Mouse (Mus musculus) layer of hippocampus, adult 2 months (tissue): ENCODE results near the gene Cryzl1. TPM values are rescaled to one million over a fixed set of nuclear protein-coding genes. Genes with fewer than 3 reads are reported as not detected.
"Not testable (repeated sequence)": the region's sequence is repeated elsewhere in the genome, so short reads cannot be mapped to it uniquely, and the experiment has no call there.

Source experiments
- DNase-seq, 2 experiments: peaks; one replicate each; pipeline ENCODE4 v3.0.0; 2022; ENCODE audit warnings: low spot score in 2 of 2
- H3K27ac ChIP-seq: fragments of 200-600 bp; 2 replicates; pipeline ENCODE4 v1.8.1; 2022
- H3K4me3 ChIP-seq: fragments of 200-600 bp; 2 replicates; pipeline ENCODE4 v1.8.1; 2022; ENCODE audit warnings: mild to moderate bottlenecking
- CTCF ChIP-seq: fragments of 200-600 bp; conservative IDR thresholded peaks from 2 replicates; pipeline ENCODE4 v1.8.1; 2022; ENCODE audit warnings: antibody characterized with exemption, mild to moderate bottlenecking, moderate library complexity
- total RNA-seq, 2 experiments: library from RNA; stranded (reverse); gene quantifications; 2 replicates each; pipeline ENCODE4 v1.2.3; 2021

The Cryzl1 gene
- total RNA-seq, 2 experiments from 2014 or later = 104 to 111 TPM

GRCm38 (mm10) chr16:91661397-91661796, 67.4 kb downstream of the Cryzl1 start:
- DNase-seq = no peak
- Histone ChIP-seq H3K27ac (no peak overlapping the region), H3K4me3 (no peak overlapping the region)
- no peak for TF ChIP-seq CTCF

GRCm38 (mm10) chr16:91659798-91660197, 69.0 kb downstream of the Cryzl1 start:
- H3K27ac ChIP-seq = no peak overlapping the region
- H3K4me3 ChIP-seq = no peak overlapping the region
- TF ChIP-seq CTCF = no peak
- no peak for DNase-seq

- no peak for DNase-seq
- H3K4me3 ChIP-seq = no peak overlapping the region
- TF ChIP-seq CTCF = no peak
- H3K27ac ChIP-seq = no peak overlapping the region
Measured at GRCm38 (mm10) chr16:91658471-91658870, 70.3 kb downstream of the Cryzl1 start.

GRCm38 (mm10) chr16:91657285-91657684, 71.5 kb downstream of the Cryzl1 start:
- Histone ChIP-seq H3K4me3 (no peak overlapping the region), H3K27ac (no peak overlapping the region)
- no peak for TF ChIP-seq CTCF
- DNase-seq = no peak

GRCm38 (mm10) chr16:91655285-91655684, 73.5 kb downstream of the Cryzl1 start:
- no peak for DNase-seq
- no peak overlapping the region for H3K27ac ChIP-seq
- no peak for TF ChIP-seq CTCF
- H3K4me3 ChIP-seq = no peak overlapping the region

- Histone ChIP-seq H3K27ac (no peak overlapping the region), H3K4me3 (no peak overlapping the region)
- no peak for TF ChIP-seq CTCF
- no peak for DNase-seq
Measured at GRCm38 (mm10) chr16:91652191-91652590, 76.6 kb downstream of the Cryzl1 start.

- no peak for TF ChIP-seq CTCF
- no peak for DNase-seq
- H3K4me3 ChIP-seq = no peak overlapping the region; the same call in 1 of the 2 replicates
- H3K27ac ChIP-seq = no peak overlapping the region
Measured at GRCm38 (mm10) chr16:91649781-91650180, 79.0 kb downstream of the Cryzl1 start.

GRCm38 (mm10) chr16:91649246-91649645, 79.5 kb downstream of the Cryzl1 start:
- TF ChIP-seq CTCF = no peak
- no peak for DNase-seq
- no peak overlapping the region for H3K27ac ChIP-seq
- H3K4me3 ChIP-seq = peak overlapping the region; percentile 78

GRCm38 (mm10) chr16:91648220-91648550, 80.6 kb downstream of the Cryzl1 start:
- H3K4me3 ChIP-seq = peak overlapping the region; percentile 78
- H3K27ac ChIP-seq = peak overlapping the region; percentile 99
- TF ChIP-seq CTCF = no peak
- peak; percentile 55 to 76 for DNase-seq

- DNase-seq = peak; percentile 97 to 98
- Histone ChIP-seq H3K4me3 (peak within 1 kb of the TSS; percentile 78), H3K27ac (peak within 1 kb of the TSS; percentile 99)
- no peak for TF ChIP-seq CTCF
Measured at GRCm38 (mm10) chr16:91647461-91648219, 81.1 kb downstream of the Cryzl1 start, which contains the start of gene Son. TSS of gene Son (plus strand) at chr16:91647506.

- TF ChIP-seq CTCF = no peak
- Histone ChIP-seq H3K4me3 (peak within 1 kb of the TSS; percentile 78), H3K27ac (peak within 1 kb of the TSS; percentile 99)
- DNase-seq = peak; percentile 94
Measured at GRCm38 (mm10) chr16:91646681-91647419, 81.9 kb downstream of the Cryzl1 start, which contains the start of gene Gart. TSS of gene Gart (minus strand) at chr16:91646952.

GRCm38 (mm10) chr16:91645995-91646602, 82.7 kb downstream of the Cryzl1 start:
- H3K27ac ChIP-seq = peak overlapping the region; percentile 99
- H3K4me3 ChIP-seq = peak overlapping the region; percentile 78
- no peak for DNase-seq
- peak; percentile 24 for TF ChIP-seq CTCF

GRCm38 (mm10) chr16:91645420-91645819, 83.4 kb downstream of the Cryzl1 start:
- H3K4me3 ChIP-seq, H3K27ac ChIP-seq, DNase-seq: not testable (repeated sequence)
